8 mouse cellular contexts compared by ENCODE assay signal in the genomic region with DNA sequence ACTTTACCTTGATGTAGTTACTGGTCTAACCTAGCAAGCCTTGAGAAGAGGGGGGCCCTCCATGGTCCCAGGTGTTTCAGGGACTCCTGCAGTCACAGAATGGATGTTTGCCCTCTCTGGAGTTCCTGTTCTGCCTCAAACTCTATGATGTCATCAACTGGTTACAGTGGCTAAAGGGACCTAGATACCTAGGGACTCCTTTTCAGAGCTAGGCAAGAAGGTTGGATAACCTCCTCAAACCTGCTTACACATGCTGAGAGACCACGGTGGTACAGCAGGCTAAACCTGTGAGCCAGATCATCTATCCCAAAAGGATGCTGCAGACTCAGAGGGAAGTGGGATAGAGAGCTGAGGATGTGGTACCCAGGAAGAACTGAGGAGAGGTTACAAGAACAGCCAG. TPM values are rescaled to one million over a fixed set of nuclear protein-coding genes. Genes with fewer than 3 reads are reported as not detected.
DNase-seq lines count a peak whose midpoint lies in the region; ATAC-seq and TF ChIP-seq lines count a peak whose summit lies in the region.

Gene Hk1 (minus strand): TSS at position 101 of the 400 bp plus-strand sequence.

- no peak for TF ChIP-seq POLR2A in bone marrow, adult 2 months (IDR thresholded peaks at IDR 0.05; ENCODE audit: borderline replicate concordance, control insufficient read depth, low read depth, low read length)

- no peak for DNase-seq in layer of hippocampus, adult 8-10 months (ENCODE audit: low spot score in 2 of 2)
- no peak for DNase-seq in layer of hippocampus, adult 9-10 months (ENCODE audit: low spot score)
- DNase-seq in left cerebral cortex, adult 8-10 months (ENCODE audit: low spot score in 2 of 2), result no peak
- no peak for DNase-seq in midbrain, postnatal 0 days (ENCODE audit: low spot score)
- DNase-seq in spleen, postnatal 10 days (ENCODE audit: low spot score in 2 of 2), result no peak
- DNase-seq in gastrocnemius, postnatal 36 days, result no peak

- H3K4me3 ChIP-seq in bone marrow, adult 2 months (replicated peaks; ENCODE audit: control insufficient read depth, low read depth, low read length), result no peak within 1 kb of the TSS
- no peak within 1 kb of the TSS for H3K4me3 ChIP-seq in heart, embryonic 11.5 days (ENCODE audit: low read depth, low read length)
- H3K4me3 ChIP-seq in midbrain, postnatal 0 days (ENCODE audit: low read depth, low read length), result no peak within 1 kb of the TSS

- no peaks in the 10 kb centered on the region for H3K36me3 ChIP-seq in heart, embryonic 11.5 days (ENCODE audit: control insufficient read depth, insufficient read depth, low read length)
- H3K36me3 ChIP-seq in midbrain, postnatal 0 days (ENCODE audit: insufficient read depth, low read length), result no peaks in the 10 kb centered on the region

- intact Hi-C loops in gastrocnemius, postnatal 36 days (cut with DNase I), result no loop called here

- H3K9ac ChIP-seq in heart, embryonic 11.5 days (ENCODE audit: low read depth, low read length), result no peak within 1 kb of the TSS
- no peak within 1 kb of the TSS for H3K9ac ChIP-seq in midbrain, postnatal 0 days (replicated peaks; ENCODE audit: low read length, poor library complexity, severe bottlenecking)

- no peak for TF ChIP-seq CTCF in bone marrow, adult 2 months (IDR thresholded peaks at IDR 0.05; ENCODE audit: control insufficient read depth, insufficient read depth, low read length)
- no peak for TF ChIP-seq CTCF in midbrain, postnatal 0 days (IDR thresholded peaks at IDR 0.05)

- no peak for ATAC-seq in heart, embryonic 11.5 days (replicated peaks; ENCODE audit: insufficient number of reproducible peaks, low FRiP score, low TSS enrichment)
- ATAC-seq in midbrain, postnatal 0 days (ENCODE audit: low FRiP score), result no peak

- no peaks in the 10 kb centered on the region for H3K4me1 ChIP-seq in bone marrow, adult 2 months (ENCODE audit: control insufficient read depth, insufficient read depth, low read length)
- no peaks in the 10 kb centered on the region for H3K4me1 ChIP-seq in heart, embryonic 11.5 days (ENCODE audit: control insufficient read depth, insufficient read depth, low read length)
- H3K4me1 ChIP-seq in midbrain, postnatal 0 days (ENCODE audit: insufficient read depth, low read length), result no peaks in the 10 kb centered on the region

- WGBS in bone marrow, adult 2 months, result 78% methylated on average over 1 of the region's 1 CpGs
- WGBS in heart, embryonic 11.5 days (ENCODE audit: insufficient replicate concordance), result 77% methylated on average over 1 of the region's 1 CpGs
- WGBS in midbrain, postnatal 0 days, result 88% methylated on average over 1 of the region's 1 CpGs

- no peaks in the 10 kb centered on the region for H3K27me3 ChIP-seq in heart, embryonic 11.5 days (ENCODE audit: control insufficient read depth, insufficient read depth, low read length)
- H3K27me3 ChIP-seq in midbrain, postnatal 0 days (ENCODE audit: insufficient read depth, low read length), result no peaks in the 10 kb centered on the region

- H3K4me2 ChIP-seq in heart, embryonic 11.5 days, result no peak within 1 kb of the TSS
- H3K4me2 ChIP-seq in midbrain, postnatal 0 days (ENCODE audit: low read depth, low read length, poor library complexity, severe bottlenecking), result no peak within 1 kb of the TSS

- H3K9me3 ChIP-seq in heart, embryonic 11.5 days (replicated peaks; ENCODE audit: control insufficient read depth, low read length), result no peaks in the 10 kb centered on the region
- H3K9me3 ChIP-seq in midbrain, postnatal 0 days (ENCODE audit: low read length), result no peaks in the 10 kb centered on the region

- no peak within 1 kb of the TSS for H3K27ac ChIP-seq in bone marrow, adult 2 months (ENCODE audit: control insufficient read depth, insufficient read depth, low read depth, low read length, poor library complexity)
- H3K27ac ChIP-seq in heart, embryonic 11.5 days (ENCODE audit: low read depth, low read length), result no peak within 1 kb of the TSS
- no peak within 1 kb of the TSS for H3K27ac ChIP-seq in midbrain, postnatal 0 days (ENCODE audit: low read depth, low read length)

RNA-seq across cellular contexts. Expression of gene Hk1, which starts in this region (rescaled TPM):
- 100 to 1,000 TPM; 306 to 330 (median 314) TPM for total RNA-seq in layer of hippocampus, adult 8-10 months (2022)
- 55.8 and 93.6 TPM in 2 replicates for polyA plus RNA-seq in bone marrow, adult 2 months (2011; ENCODE audit: insufficient read depth, insufficient read length, low replicate concordance, missing spikeins)
- polyA plus RNA-seq in heart, embryonic 11.5 days (2014; fragmentation: Nextera tagmentation; extraction: Ambion mirVana), result 97.0 and 157 TPM in 2 replicates
- 100 to 1,000 TPM; 308 to 326 (median 318) TPM for total RNA-seq in left cerebral cortex, adult 8-10 months (2022)
- total RNA-seq in midbrain, postnatal 0 days (2014; rRNA removed), result 103 and 119 TPM in 2 replicates
- 157 and 163 TPM in 2 replicates for polyA plus RNA-seq in midbrain, postnatal 0 days (2015; fragmentation: Nextera tagmentation; extraction: Ambion mirVana)
- 1 to 10 TPM; 6.1 to 7.8 TPM for total RNA-seq in gastrocnemius, postnatal 36 days (2021)

Comparison
In these comparisons a context has a peak if more than half of its experiments do, and no peak if none do; other contexts are left out.
1. RNA of gene Hk1 (total RNA-seq): 308 to 326 TPM in left cerebral cortex, adult 8-10 months, 306 to 330 TPM in layer of hippocampus, adult 8-10 months and 103 to 119 TPM in midbrain, postnatal 0 days; 6.1 to 7.8 TPM in gastrocnemius, postnatal 36 days; every median in the first group is over 10 times any median in the second.